Mouse (Mus musculus) gastrocnemius, postnatal 10 days (tissue): ENCODE measurements at regions not wholly inside any gene's neighbourhood (a gene's known extent, or its start where the extent isn't known, plus 50 kb on each side); places are given as distances from the start of the nearest gene placed in this dataset.

Source experiments
- DNase-seq: peaks from one replicate; pipeline ENCODE4 v3.0.0; 2021; ENCODE audit warnings: mixed read lengths

DNA sequence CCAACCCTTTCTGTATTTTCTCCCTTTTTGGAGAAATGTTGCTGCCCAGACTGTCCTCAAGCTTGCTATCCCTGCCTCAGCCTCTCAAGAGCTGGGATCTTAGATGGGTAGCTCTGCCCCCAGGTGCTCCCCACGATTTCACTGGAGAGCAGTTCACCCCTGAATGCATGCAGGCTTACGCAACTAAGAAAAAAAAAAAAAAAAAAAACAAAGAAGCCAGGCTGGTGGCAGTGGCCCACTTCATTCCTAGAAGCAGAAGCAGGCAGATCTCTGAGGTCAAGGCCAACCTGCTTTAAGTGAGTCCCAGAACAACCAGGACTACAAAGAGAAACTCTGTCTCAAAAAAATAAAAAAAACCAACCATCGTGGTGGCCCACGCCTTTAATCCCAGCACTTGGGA is 51.2 kb upstream of the Fbxo11 start:
- no peak for DNase-seq

DNA sequence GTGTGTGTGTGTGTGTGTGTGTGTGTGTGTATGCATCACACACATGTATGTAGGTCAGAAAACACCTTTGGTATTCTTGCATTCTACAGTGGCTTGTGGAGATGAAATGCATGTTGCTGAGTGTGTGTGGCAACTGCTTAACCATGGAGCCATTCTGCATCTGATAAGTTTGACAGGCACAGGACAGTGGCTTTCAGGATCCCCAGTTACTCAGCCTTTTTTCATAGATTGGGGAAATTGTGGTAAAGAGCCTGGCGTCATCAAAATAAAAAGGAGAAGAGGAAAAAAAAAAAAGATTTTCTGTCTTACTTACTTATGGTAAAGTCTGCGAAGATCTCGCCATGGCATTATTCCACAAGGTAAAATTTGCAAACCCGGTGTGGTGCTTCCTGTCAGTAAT is 53.6 kb upstream of the Fbxo11 start:
- no peak for DNase-seq

DNA sequence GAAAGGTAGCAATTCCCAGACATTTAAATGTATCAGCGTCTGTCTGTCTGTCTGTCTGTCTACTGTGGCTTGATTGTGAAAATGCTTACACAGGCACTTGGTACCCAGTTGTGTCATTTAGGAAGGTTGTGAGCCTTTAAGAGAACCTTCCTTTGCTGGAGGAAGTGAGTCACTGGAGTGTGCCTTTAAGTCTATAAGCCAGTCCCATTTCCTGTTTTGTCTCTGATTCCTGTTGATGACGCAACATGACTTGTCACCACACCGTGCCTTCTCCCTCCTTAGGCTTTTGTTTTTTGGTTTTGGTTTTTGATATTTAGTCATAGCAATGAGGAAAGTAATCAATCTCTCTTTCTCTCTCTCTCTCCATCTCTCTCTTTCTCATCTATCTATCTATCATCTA is 58.6 kb upstream of the Fbxo11 start:
- DNase-seq = no peak

DNA sequence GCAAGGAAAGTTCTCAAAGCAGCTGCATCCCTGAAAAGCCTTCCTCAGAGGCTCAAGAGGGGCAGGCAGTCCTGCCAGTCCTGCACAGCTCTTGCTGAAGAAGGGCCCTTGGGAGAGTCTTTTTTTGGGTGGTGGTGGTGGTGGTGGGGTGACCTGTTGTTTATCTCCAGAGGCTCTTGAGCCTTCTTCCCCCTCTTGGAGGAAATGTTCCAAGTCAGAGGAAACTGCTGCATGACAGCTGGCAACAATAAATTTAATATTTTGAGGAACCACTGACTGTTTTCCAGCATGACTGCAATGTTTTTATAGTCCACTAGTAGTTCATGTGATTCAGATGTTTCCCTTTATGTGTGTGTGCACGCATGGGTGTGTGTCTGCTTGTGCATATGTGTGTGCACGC is 62.0 kb upstream of the Fbxo11 start:
- DNase-seq = no peak

DNA sequence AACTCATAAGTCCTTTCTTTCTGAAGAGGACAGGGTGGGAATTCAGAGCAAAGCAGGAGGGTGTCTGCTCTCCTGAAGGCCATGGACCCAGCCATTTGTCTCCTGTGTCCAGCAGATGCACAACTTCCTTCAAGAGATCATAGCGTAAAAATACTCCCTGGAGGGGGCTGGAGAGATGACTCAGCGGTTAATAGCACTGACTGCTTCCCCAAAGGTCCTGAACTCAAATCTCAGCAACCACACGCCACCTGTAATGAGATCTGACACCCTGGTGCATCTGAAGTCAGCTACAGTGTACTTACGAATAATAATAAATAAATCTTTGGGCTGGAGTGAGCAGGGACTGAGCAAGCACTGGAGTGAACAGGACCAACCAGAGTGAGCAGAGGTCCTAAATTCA is 66.2 kb upstream of the Fbxo11 start:
- DNase-seq = no peak

DNA sequence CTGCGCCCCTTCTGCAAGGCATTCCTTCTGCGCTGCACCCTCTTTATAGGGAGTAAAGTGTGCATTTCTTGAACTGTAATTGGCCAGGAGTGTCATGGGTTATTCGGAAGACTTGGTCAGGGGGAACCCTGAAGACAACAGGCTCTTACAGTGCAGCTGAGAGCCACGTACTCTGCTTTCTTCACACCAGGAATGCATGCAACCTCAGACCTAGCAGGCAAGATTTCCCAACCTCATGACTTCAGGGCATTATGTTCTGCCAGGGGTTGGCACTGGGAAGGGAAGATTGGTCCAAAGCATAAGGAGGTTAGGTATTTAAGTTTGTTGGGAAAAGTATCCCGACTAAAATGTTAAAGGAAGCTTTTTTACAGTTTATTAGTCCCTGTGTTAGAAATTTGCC is 66.9 kb upstream of the Fbxo11 start:
- DNase-seq = no peak

DNA sequence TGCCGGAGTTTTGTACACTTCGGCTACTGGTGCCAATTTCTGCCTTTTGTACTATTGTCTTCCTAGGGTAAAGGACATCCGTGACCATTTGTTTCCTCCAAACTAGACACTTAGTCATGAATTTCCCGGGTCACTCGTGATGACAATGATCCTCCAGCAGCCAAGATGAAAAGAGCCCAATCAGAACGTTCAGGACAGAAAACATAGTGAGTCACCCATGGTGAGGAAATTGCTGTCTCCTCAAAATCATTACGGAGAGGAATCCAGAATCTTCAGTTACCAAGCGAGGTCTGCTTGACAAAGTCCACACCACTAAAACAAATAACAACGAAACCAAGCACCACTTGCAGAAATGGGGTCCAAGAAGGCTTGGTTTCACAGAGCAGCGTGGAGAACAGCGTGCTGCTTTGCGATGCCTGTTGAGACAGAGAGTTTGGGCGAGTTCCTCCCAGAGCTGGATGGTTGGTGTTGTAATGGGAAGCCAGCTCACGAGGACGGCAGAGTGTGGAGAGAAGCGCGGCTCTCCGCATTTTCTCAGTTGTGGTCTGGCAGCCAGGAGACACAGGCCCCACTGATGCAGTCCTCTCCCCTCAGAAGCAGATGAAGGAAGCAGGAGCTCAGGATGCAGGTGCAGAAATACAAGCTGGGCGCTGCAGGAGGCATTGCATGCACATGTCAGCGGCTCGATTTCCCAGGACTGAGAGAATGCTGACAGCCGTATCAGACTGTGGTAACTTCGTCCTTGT is 67.7 kb upstream of the Fbxo11 start:
- DNase-seq = no peak

DNA sequence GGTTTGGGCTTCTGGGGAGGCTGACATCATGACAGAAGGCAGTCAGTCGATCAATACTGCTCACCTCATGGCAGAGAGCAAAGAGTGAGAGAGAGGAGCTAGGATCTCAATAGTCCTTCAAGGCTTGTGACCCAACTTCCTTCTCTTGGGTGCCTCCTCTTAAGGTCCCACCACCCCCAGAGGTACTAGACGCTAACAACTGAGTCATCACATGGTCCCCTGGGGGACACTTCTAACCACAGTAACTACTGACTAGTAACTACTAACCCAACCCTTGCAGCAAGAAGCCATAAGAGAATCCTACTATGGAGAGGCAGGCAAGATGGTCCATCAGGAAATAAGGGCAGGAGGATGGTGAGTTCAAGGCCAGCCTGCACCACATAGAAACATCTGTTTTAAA is 69.5 kb upstream of the Fbxo11 start:
- DNase-seq = no peak

DNA sequence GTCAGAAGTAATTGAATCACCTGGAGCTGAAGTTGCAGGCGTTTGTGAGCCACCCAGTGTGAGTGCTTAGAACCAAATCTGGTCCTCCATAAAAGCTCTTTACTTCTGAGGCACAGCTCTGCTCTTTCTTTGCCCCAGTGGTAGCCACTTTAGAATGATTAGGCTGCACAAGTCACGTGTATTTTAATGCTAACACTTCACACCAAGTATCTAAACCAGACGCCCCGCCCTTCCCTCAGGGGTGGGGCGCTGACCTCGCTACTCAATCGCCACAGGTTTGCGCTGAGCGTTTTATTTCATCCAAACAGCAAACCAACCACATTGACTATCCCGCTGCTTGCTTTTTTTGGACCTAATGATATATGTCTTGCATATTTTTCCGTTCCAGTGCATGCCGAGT is 76.4 kb upstream of the Fbxo11 start:
- no peak for DNase-seq

DNA sequence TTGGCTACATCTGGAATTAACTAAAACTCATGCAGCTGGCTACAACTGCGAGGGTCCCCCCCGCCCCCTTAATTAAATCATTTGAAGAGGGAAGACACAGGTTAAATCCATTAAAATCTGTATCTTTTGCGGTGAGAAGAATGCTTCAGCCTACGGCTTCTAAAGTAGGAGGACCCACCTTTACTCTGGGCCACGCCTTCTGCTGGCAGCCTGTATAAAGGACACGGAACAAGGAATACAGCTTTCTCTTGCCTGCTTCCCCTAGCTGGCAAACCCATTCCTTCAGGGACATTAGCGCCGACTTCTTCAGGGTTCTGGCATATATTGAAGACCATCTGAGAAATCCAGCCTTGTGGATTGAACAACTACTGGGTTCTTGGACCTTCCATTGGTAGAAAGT is 76.9 kb upstream of the Fbxo11 start:
- DNase-seq = no peak

DNA sequence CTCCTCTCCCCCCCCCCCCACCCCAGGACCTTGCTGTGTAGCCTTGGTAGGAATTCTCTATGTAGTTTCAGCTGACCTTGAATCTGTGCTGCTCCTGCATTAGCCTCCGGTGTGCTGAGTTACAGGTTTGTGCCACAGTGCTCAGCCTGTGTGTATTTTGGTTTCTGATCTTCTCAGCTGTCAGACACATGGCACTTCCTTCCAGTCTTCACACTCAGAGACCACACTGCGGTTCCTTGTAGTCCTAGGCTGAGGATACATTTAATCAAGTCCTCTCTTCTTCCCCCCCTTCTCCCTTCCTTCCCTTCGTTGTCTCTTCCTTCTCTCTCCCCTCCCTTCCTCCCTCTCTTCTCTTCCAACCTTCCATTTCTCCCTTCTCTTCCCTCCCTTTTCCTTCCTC is 77.7 kb upstream of the Fbxo11 start:
- DNase-seq = no peak

DNA sequence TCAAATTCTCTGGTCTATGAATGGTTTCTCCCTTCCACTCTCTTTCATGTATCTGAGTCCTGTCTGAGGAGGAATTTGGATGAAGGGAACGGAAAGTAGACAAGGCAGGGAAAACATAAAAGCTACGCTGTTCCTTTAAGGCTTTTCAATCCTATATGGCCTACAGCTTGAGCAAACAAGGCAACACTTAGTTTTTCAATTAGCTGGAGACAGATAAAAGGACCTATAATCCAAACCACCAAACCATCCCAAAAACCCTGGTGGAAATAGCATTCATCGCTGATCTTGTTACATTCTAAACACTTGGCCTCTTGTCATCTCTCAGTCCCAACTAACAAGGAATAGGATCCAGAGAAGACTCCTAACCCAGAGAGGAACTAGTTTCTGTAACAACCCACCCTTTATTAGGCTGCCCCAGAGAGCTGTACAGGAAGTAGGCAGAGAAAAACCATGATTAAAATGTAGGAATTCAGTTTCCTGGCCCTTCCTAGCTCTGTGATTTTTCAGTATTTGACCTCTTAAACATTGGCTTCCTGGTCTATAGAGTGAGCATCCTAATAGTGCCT is 78.4 kb upstream of the Fbxo11 start:
- DNase-seq = no peak

DNA sequence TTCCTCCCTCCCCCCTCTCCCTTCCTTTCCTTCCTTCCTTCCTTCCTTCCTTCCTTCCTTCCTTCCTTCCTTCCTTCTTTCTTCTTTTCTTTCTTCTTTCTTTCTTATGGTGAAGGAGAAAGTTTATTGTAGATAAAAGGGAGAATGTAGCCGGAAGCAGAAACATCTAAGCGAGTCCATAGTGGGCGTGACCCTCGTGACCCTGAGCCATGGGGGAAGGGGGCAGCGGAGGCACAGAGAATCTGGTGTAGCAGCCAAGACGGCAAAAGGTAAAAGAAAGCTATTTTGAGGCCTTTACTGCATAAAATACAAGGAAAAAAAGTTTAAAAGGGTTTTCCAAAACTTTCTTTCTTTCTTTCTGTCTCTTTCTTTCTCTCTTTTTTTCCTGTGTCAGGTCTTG is 93.5 kb upstream of the Fbxo11 start:
- DNase-seq = no peak

DNA sequence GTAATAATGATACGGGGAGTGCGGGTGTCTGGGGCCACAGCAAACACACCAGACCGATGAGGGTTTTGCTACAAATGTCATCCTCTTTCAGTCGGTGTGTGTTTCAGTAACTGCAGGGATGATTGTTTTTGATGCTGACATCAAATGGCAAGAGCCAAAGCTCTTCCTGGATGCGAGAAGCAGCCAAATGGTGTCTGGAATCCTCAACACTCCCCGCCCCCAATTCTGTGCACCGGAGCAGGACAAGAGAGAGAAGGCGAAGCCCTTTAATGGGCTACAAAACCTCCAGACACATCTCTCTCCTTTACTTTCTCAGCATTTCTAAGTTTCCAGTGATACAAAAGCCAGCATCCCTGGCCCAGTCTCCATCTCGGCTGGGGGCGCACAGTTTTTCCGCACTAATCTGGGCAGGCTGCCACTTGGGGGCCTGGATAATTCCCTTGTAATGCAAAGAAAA is 94.1 kb upstream of the Fbxo11 start:
- peak; percentile 16 for DNase-seq

DNA sequence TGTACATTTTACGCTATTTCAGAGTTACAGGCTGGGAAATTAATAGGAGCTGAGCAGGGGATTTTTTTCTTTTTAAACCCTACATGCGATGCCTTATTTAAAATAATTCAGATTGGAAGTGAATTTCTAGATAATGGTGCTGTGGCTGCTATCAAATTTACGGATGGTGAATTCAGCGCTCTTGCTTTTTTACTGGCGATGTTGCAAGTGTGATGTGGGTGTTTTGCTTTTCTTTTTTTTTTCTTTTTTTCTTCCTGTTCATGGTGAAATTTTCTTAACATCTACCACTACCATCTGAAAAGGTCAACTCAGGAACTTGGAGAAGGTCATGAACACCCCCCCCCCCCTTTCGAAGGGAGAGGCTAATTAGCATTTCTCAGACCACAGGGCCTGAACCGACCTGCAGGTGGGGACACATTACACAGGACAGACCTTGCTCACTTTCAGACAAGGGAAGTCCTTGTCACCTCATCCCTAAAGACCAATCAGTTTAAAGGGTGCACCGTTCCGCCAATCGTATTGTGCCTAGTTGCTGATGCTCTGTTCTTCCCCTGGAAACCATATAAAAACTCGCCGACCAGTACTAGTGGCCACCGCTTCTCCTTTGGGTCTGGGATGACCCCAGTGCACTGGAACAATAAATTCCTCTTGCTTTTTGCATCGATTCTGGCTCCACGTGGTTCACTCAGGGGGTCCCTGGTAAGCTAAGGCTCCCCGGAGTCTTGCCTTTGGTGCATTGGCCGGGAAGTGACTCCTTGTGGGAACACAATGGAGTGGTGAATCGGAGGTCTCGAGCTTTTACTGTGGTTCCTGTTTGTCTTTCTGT is 95.0 kb upstream of the Fbxo11 start:
- no peak for DNase-seq

DNA sequence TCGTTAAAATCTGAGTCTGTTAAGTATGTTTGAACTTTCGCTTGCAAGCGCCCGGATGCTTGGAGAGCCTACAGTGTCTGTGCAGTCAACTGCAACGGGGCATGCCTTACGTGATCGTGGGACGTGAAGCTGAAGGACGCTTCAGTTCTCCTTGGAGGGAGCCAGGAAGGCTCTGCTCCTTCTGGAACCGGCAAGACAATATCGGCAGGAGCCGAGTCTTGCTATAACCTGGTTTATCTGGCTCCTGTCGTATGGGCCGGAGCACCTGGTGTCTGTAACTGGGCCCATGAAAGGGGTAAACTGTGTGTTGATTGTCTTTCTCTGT is 95.5 kb upstream of the Fbxo11 start:
- DNase-seq = no peak

DNA sequence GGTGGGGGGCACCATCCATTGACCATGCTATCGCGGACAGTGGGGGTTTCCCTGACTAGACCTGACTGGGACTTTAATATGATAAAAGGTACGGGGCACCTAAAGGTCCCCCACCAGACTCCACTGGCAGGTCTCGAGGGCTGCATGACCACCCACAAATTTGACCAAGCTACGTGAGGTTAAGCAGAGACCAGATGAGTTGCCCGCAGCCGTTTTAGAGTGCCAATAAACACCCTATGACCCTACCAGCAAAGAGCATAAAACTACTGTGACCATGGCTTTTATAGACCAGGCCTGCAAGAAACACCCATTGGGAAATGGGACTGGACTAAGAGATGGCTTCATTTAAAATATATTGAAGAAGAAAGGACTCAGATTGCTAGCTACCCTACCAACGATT is 96.7 kb upstream of the Fbxo11 start:
- DNase-seq = no peak

DNA sequence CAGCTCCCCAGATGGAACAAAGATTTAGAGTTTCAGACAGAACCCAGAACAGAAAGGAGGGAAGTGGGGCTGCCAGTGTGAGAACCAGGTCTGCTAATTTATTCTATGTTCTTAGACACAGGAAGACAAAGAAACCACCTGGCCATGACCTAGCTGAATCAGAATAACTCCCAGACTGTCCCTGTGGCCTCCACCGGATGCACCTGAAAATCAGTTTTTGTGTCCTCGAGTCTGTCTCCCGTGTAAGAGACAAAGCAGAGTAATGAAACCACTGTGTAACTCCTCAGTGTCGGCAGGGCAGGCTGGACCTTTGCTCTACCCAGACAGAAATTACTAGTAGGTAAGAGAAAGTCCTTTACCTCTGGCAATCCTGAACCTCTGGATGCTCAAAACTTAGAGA is 99.7 kb upstream of the Fbxo11 start:
- DNase-seq = no peak

DNA sequence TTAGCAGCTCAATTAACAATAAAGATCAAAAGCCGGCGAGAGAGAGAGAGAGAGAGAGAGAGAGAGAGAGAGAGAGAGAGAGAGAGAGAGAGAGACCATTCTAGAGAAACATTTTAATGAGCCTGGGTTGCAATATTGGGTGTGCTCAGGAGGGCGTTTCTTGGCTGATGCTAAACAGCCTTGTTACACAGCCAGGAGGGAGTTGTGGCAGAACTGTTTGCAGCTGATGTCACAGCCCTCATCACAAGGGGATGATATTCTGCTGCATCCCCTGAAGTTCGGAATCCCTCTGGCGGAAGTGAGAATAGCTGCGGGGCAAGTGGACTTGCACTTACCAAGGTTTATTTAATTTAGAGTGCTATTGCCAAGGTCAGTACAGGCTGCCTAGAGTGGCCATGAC is 100.7 kb upstream of the Fbxo11 start:
- DNase-seq = no peak

DNA sequence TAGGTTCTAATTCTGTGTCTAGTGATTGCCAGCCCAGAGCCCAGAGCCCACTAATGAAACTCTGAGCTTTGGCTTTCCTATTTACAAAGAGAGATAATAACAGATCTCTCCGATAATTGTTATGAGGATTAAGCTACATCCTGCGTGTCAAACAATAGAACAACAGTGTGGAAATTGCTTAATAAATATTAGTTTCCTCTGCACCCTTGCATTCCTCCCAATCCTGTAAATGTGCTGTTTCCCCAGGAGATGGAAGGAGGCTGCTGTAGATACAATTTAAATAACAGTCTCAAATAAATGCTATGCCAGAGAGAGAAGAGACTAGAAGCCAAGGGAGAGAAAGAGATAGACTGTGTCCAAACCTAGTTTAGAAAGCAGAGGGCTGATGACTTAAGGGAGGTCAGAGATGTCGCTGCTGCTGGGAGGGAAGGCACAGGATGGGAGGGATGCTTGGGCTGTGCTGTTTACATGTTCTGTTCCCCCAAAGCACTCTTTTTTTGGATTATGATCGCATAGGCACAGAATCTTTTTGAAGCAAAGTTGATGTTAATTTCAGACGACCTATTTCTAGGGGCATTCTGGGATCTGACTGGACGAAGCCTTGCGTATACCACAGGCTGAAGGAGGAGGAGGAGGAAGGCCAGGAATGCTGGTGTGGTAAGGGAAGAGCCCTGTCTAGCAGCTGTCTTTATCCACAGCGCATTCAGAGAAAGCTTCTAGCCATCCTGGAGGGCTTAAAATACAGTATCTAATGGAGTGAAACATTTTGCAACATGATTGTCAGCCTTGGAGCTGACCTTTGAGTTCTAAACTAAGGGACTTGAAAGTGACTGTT is 103.4 kb upstream of the Fbxo11 start:
- DNase-seq = no peak

DNA sequence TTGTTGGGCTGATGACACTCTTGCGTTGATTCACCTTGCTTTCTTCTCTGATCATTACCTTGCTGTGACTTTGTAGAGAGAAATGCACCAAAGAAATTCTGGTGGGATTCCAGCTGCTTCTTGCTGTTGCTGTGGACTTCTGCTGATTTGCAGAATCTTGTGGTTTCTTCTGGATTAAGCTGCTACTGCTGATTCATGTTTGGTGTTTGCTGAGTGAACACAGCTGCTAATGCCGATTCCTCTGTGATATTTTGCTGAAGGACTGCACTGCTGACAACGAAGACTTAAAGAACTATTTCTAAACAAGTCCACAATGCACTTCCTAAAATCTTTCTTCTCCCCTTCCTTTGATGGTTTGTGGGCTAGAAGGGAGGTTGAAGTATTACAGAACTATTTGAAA is 106.5 kb upstream of the Fbxo11 start:
- DNase-seq = no peak

DNA sequence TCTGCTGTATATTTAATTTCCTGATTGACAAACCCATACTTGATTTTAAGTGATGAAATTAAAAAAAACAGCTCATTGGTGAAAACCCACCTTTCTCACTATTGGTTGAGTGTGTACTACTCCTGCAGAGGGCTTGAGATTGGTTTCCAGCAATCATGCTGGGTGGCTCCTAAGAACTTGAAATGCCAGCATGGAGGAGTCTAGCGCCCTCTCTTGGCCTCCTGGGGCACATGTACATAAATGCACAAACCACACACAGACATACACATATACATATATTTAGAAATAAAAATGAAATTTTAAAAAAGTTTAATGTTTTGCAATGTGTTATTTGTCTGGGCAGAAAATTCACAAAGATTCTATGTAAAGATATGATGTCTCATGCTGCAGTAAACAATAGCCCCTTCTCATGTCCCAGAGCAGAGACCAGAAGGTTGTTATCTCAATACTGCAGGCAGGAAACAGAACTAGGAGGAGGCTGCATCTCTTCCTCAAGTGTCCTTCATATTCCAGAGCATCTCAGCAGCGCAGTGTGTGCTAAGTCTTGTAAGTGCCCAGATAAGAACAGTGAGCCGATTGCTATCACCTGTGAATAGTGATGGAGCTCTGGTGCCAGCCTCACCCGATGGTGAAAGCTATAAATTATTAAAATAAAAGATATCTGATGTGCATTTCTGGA is 108.4 kb upstream of the Fbxo11 start:
- DNase-seq = no peak
